26 mouse cellular contexts compared by ENCODE assay signal in the genomic region with DNA sequence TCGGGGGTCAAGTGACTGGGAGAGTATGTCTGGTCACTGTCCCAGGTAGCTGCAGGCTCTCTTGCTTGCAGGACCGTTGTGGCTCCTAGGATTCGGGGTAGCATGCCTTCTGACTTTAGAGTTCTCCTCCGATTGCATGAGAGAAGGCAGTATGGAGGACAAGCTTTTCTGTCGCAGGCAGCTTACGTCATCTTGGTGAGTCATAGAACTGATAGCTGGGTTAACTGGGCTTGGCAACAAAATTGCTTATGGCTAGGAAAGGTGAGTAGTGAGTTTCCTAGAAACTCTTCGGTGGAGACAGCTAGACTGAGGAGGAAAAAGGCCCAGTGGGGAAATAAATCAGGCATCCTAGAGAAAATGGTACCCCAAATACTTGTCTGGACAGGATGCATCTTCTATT.
"Had no signal": no experiment of that assay in that cellular context is flagged by ENCODE, and none has a peak within 500 bp of the region (broad histone marks: within the 10 kb centered on the region; RNA-seq: fewer than 3 reads in every experiment).

No protein-coding gene starts in this region.

- ATAC-seq: forebrain, embryonic 13.5 days; forebrain, embryonic 14.5 days; forebrain, embryonic 15.5 days; forebrain, embryonic 16.5 days had no signal

- H3K27me3 ChIP-seq: embryonic facial prominence, embryonic 12.5 days; embryonic facial prominence, embryonic 13.5 days; embryonic facial prominence, embryonic 15.5 days; forebrain, embryonic 12.5 days; forebrain, embryonic 13.5 days; forebrain, embryonic 15.5 days had no signal

- H3K4me3 ChIP-seq: embryonic facial prominence, embryonic 10.5 days; embryonic facial prominence, embryonic 12.5 days; embryonic facial prominence, embryonic 13.5 days; embryonic facial prominence, embryonic 15.5 days; erythroblast, embryonic 14.5 days; forebrain, embryonic 10.5 days; forebrain, embryonic 12.5 days; forebrain, embryonic 13.5 days; forebrain, embryonic 15.5 days; gastrocnemius, adult 2 months; heart, adult 2 months; heart, embryonic 10.5 days had no signal

- H3K9me3 ChIP-seq: embryonic facial prominence, embryonic 10.5 days; embryonic facial prominence, embryonic 12.5 days; embryonic facial prominence, embryonic 13.5 days; embryonic facial prominence, embryonic 15.5 days; forebrain, embryonic 10.5 days; forebrain, embryonic 12.5 days; forebrain, embryonic 13.5 days; forebrain, embryonic 15.5 days; heart, embryonic 10.5 days had no signal

- H3K27ac ChIP-seq: embryonic facial prominence, embryonic 10.5 days; embryonic facial prominence, embryonic 12.5 days; embryonic facial prominence, embryonic 13.5 days; embryonic facial prominence, embryonic 15.5 days; forebrain, embryonic 10.5 days; forebrain, embryonic 12.5 days; forebrain, embryonic 13.5 days; forebrain, embryonic 15.5 days; gastrocnemius, adult 2 months; heart, adult 2 months; heart, embryonic 10.5 days had no signal

- DNase-seq: cerebellum, adult 9-11 months; cerebellum, postnatal 10 days; cerebellum, postnatal 14 days; cerebellum, postnatal 25 days; cerebellum, postnatal 36 days; embryo, embryonic 11 days; gastrocnemius, adult 2 months; gastrocnemius, postnatal 10 days; gastrocnemius, postnatal 14 days; gastrocnemius, postnatal 25 days; gastrocnemius, postnatal 36 days; heart, adult 18-20 months; heart, adult 2 months had no signal

- H3K9ac ChIP-seq: embryonic facial prominence, embryonic 12.5 days; embryonic facial prominence, embryonic 13.5 days; embryonic facial prominence, embryonic 15.5 days; forebrain, embryonic 12.5 days; forebrain, embryonic 13.5 days; forebrain, embryonic 15.5 days had no signal

- H3K4me2 ChIP-seq: embryonic facial prominence, embryonic 12.5 days; embryonic facial prominence, embryonic 13.5 days; embryonic facial prominence, embryonic 15.5 days; forebrain, embryonic 12.5 days; forebrain, embryonic 13.5 days; forebrain, embryonic 15.5 days; heart, embryonic 11.5 days had no signal

- H3K36me3 ChIP-seq: embryonic facial prominence, embryonic 10.5 days; embryonic facial prominence, embryonic 12.5 days; embryonic facial prominence, embryonic 13.5 days; embryonic facial prominence, embryonic 15.5 days; forebrain, embryonic 10.5 days; forebrain, embryonic 12.5 days; forebrain, embryonic 15.5 days; heart, embryonic 10.5 days had no signal

- H3K4me1 ChIP-seq: embryonic facial prominence, embryonic 10.5 days; embryonic facial prominence, embryonic 12.5 days; embryonic facial prominence, embryonic 13.5 days; embryonic facial prominence, embryonic 15.5 days; forebrain, embryonic 10.5 days; forebrain, embryonic 12.5 days; forebrain, embryonic 13.5 days; forebrain, embryonic 15.5 days; heart, embryonic 10.5 days had no signal
